Mouse (Mus musculus) gastrocnemius, postnatal 14 days (tissue): ENCODE data around the gene Duox1. TPM values are rescaled to one million over a fixed set of nuclear protein-coding genes. Genes with fewer than 3 reads are reported as not detected.

Source experiments
- DNase-seq: peaks from one replicate; pipeline ENCODE4 v3.0.0; 2021; ENCODE audit warnings: mixed read lengths
- intact Hi-C: fragments of 180-260 bp; cut with DNase I; formaldehyde crosslinking; loops from one replicate; pipeline ENCODE4 v1.15.1; 2025; ENCODE audit warnings: low total_unique reads
- long read RNA-seq, 2 experiments: library from polyadenylated mRNA; stranded (forward); transcript quantifications; one replicate each; pipeline ENCODE4 v2.0.0; 2021
- total RNA-seq, 2 experiments: library from RNA; stranded (reverse); gene quantifications; 2 replicates each; pipeline ENCODE4 v1.2.3; 2021

Duox1 gene
- total RNA-seq = under 1 TPM; 0.27 to 0.45 TPM
- long read RNA-seq, experiment 1 = 0 reads
- long read RNA-seq, experiment 2 = 0 reads

- no peak for DNase-seq
- intact Hi-C loops = no loop called here
These were observed at the start of gene Duox1 for GRCm38 (mm10) chr2:122315372-122315771. Gene Duox1, plus strand, starts transcription at chr2:122315672.

GRCm38 (mm10) chr2:122266407-122267193 lies 48.9 kb upstream of the Duox1 start:
- intact Hi-C loops = no loop called here
- no peak for DNase-seq

- no peak for DNase-seq
- intact Hi-C loops = no loop called here
These were observed 36.7 kb upstream of the Duox1 start for GRCm38 (mm10) chr2:122278769-122279168.

DNA sequence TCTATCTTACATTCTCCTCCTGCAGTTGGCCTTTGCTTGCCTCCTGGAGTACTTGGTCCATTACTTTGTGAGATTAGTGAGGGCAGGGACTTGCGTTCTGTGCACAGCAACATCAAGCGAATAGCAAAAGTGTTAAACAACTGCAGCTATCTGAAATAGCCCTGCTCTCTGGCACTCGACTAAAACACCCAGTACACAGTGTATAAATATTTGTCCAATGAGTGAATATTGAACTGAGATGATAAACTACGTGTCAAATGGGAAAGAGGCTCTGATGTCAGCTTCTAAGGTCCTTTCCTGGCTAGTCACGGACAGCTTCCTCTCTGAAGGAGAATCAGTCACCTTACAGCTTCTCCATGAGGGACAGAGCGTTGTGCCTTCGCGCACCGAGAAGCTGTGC lies 31.4 kb upstream of the Duox1 start:
- intact Hi-C loops = no loop called here
- no peak for DNase-seq

DNA sequence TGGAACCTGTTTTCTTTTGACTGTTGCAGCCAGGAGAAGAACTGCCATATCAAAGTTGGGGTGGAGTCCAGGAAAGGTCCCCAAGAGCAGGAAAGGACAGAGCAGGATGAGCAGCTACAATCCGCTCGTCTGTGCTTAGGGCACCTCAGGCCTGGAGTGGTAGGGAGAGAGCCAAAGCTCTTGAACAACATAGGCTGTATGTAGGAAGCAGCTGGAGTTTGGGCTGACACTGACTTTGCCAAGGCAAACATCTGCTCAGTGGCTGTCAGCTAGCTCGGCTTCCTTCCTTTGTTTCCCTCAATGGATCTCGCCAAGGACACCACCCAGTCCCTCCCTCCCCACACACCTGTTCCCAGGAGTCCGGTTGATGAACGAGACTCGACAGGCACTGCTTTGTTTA lies 29.3 kb upstream of the Duox1 start:
- intact Hi-C loops = no loop called here

DNA sequence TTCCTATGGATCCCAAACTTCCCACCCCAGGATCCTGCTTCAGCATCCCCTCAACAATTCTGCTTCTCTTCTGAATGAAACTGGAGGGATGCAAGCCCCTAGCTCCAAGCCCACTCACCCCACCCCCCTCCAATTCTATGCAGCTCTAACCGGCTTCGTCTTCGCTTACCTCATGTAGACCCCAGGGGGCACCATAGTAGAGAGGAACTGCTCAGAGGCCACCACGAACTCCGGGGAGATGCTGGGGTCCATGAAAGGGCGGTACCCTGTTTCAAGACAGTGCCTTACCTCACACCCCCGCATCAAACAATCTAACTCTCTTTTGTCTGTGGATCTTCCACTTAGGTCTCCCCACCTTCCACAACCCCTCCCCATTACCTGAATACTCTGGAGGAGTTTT lies 20.6 kb upstream of the Duox1 start:
- intact Hi-C loops = no loop called here
- no peak for DNase-seq

More for the DNA sequence above, 29.3 kb upstream of the Duox1 start:
- no peak for DNase-seq

GRCm38 (mm10) chr2:122297271-122298095 lies 18.0 kb upstream of the Duox1 start:
- DNase-seq = no peak

GRCm38 (mm10) chr2:122298096-122298499 lies 17.4 kb upstream of the Duox1 start, which contains the start of gene Duox2:
Gene Duox2, minus strand, starts transcription at chr2:122298449.
- DNase-seq = no peak
- intact Hi-C loops = no loop called here

More at GRCm38 (mm10) chr2:122297271-122298095, 18.0 kb upstream of the Duox1 start:
- intact Hi-C loops = no loop called here

- peak; percentile 36 for DNase-seq
These were observed 16.6 kb upstream of the Duox1 start, which contains the start of gene Duoxa2 for GRCm38 (mm10) chr2:122298596-122299490. Gene Duoxa2, plus strand, starts transcription at chr2:122298900.

DNA sequence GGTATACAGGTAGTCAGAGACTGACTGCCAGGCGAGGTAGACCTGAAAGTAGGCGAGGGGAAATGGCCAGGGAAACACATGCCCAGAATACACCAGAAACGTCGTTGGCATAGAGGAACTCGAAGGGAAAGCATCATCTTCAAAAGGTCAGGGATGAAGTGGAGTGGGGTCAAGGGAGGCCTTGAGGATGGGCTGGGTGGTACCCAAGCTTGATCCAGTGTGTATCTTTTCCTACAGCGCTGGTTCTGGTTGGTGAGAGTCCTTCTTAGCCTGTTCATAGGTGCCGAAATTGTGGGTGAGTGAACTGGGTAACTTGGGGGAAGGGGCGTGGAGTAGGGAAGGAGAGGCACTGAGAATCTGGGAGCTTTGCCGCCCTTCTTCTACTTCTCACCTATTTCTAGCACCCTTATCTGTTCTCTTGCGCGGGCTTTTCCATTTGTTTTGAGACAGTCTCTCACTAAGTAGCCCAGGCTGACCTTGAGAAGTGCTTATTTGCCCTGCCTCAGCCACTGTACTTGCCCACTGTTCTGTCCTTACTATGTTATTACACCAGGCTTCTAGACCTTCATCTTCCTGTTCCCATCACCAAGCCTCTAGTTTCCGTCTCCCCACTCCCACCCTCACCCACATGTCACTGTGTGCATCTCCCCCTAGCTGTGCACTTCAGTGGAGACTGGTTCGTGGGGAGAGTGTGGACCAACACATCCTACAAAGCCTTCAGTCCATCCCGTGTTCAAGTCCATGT lies 15.4 kb upstream of the Duox1 start:
- intact Hi-C loops = loop anchor here (5.0 kb wide), 1 partner anchor 108 kb away; no protein-coding TSS in a partner anchor
- DNase-seq = no peak

More at GRCm38 (mm10) chr2:122298596-122299490, 16.6 kb upstream of the Duox1 start, which contains the start of gene Duoxa2:
- intact Hi-C loops = no loop called here

DNA sequence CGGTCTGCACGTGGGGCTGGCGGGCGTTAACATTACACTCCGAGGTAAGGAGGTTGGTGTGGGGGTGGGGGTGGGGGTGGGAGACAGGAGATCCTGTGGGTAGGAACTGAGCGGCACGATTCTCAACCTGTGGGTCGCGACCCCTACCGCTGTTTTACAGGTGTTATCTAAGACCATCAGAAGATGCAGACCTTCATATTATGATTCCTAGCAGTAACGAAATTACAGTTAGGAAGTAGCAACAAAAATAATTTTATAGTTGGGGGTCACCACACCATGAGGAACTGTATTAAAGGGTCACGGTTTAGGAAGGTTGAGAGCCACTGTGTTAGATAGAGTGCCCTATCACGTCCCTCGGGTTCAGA lies 14.8 kb upstream of the Duox1 start:
- DNase-seq = no peak
- intact Hi-C loops = loop anchor here (5.0 kb wide), 1 partner anchor 108 kb away; no protein-coding TSS in a partner anchor

- no peak for DNase-seq
- intact Hi-C loops = loop anchor here (5.0 kb wide), 1 partner anchor 109 kb away; no protein-coding TSS in a partner anchor
These were observed 14.2 kb upstream of the Duox1 start for GRCm38 (mm10) chr2:122301081-122301920.

DNA sequence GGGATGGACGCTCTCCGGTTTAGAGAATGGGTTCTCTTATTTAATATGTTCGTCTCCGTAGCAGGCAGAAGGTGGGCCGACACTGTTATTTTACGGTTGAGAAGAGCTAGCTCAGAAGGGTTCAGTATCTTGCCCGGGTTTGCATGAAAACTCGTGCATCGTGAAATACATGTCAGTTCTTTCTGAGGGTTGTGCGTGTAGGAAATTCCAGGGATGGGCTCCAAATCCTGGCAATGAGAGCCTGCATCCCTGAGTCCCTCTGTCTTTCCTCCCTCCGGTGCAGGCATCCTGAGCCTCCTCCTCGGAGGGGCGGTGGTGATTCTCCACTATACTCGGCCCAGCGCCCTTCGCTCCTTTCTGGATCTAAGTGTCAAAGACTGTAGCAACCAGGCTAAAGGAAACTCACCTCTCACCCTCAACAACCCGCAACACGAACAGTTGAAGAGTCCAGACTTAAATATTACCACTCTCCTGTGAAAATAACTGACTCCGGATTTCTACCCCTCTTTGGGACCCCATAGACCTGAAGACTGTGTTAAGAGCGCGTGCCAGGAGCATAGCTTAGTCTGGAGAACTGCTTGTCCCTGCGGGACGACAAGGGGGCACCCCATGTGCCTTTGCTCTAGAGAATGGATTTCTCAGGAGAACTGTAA lies 13.4 kb upstream of the Duox1 start:
- intact Hi-C loops = loop anchor here (5.0 kb wide), 1 partner anchor 110 kb away; no protein-coding TSS in a partner anchor
- DNase-seq = no peak

DNA sequence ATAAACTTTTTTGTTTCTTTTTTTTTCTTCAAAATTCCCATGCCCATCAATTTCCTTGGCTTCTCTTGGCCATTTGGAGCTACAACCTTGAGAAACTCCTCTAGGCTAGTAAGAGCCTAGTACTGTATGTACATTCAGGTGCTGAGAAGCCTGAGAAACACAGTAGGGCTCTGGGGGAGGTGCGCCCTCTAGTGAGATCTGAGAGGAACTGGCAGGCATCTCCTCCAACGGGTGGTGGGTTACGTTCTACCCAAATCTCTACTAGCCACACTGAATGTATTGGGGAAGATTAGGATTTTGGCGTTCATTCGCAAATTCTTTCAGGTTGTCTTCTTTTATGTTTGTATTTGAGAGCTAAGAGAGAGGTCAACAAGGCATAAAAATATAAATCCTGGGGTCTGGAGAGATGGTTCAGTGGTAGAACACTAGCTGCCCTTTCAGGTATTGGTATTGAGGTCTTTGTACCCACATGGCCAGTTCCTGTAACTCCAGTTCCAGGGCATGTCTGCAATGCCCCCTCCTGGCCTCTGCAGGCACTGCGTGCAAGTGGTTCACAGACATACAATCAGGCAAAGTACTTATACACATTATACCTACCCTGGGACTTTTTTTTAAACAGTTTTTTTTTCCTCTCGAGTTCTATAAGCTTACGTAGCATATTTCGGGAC lies 12.8 kb upstream of the Duox1 start:
- intact Hi-C loops = loop anchor here (5.0 kb wide), 1 partner anchor 110 kb away; no protein-coding TSS in a partner anchor
- DNase-seq = peak; percentile 43

GRCm38 (mm10) chr2:122304544-122304943 lies 10.9 kb upstream of the Duox1 start:
- intact Hi-C loops = loop anchor here (5.0 kb wide), 1 partner anchor 112 kb away; no protein-coding TSS in a partner anchor
- DNase-seq = no peak

DNA sequence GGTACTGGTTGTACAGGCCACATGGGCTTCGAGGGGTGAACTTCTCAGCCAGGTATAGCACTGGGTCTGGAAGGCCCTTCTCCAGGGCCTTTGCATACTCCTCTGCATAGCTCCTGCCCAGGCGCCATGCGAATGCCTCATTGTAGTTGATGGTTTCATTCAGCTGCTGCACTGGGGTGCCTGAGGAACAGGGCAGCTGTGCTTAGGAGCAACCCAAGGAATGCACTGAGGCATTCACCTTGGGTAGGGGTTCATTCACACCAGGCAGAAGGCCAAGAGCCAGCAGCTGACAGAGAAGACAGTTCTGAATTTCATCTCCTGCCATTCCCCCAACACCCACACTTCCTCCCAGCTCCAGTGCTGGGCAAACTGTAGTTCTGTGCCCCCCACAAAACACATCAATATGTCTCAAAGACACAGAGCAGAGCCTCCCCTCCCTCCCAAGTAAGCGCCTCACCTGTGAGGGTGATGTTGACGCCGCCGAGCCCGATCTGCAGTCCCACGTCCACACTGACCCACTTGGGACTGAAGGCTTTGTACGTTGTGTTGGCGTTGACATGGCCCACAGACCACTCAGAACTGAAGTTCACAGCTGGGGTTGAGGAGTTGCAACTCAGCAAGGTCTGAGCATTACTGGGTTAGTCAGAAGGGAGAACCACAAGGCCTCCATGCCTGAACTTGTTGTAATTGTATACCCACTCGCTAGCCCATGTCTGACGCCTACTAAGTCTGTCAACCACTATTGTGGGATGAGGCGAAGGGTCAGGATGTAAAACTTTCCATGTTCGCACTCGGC lies 10.2 kb upstream of the Duox1 start:
- intact Hi-C loops = no loop called here

More for the DNA sequence above, 10.2 kb upstream of the Duox1 start:
- DNase-seq = no peak
